Mouse (Mus musculus): ENCODE measurements at regions not wholly inside any gene's neighbourhood (a gene's known extent, or its start where the extent isn't known, plus 50 kb on each side); places are given as distances from the start of the nearest gene placed in this dataset.

- TF ChIP-seq CTCF (IDR thresholded peaks at IDR 0.05; ENCODE audit: low read depth, low read length) = no peak
- TF ChIP-seq POLR2A (IDR thresholded peaks at IDR 0.05; ENCODE audit: extremely low read depth, insufficient read depth, low read length) = no peak
Observed at GRCm38 (mm10) chr14:74047695-74048280, 386.8 kb downstream of the Gm21750 start.
